Mouse (Mus musculus): ENCODE results near the gene Vmn1r36.

DNA sequence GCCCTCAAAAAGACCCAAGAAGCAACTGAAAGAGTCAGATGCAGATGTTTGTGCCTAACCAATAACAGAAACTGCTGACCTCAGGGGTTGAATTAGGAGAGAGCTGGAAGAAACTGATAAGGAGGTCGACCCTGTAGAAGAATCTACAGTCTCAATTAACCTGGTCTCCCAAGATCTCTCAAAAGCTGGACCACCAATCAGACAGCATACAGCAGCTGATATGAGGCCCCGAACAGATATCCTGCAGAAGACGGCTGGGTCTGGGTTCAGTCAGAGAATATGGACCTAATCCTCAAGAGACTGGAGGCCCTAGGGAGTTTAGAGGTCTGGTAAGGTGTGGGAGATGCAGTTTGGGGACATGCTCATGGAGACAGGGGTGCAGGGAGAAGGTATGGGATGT lies 5.1 kb downstream of the Vmn1r36 start:
- TF ChIP-seq CTCF (IDR thresholded peaks at IDR 0.05; ENCODE audit: borderline replicate concordance, insufficient read depth, low read depth, low read length) = no peak
- TF ChIP-seq POLR2A (IDR thresholded peaks at IDR 0.05; ENCODE audit: borderline replicate concordance, insufficient read depth, low read length) = no peak
